In the genomic region with DNA sequence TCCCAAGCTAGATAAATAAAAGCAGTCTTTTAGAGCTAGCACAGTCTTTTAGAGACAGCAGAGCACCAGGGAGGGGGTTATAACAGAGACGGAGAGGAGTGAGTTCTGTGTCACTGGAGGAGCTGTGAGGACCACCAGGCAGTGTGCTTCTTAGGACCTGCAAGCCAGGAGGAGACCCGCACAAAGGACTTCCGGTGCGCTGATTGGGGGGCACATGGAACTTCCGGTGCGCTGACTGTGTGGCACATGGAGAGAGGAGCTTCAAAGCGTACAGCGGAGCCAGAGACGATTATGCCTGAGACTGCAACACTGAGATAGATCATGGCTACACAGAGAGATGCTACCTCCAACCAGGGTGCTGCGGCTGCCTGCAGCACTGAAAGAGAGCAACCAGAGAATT, we compare ENCODE assay signal across 16 mouse cellular contexts. TPM values are rescaled to one million over a fixed set of nuclear protein-coding genes. Genes with fewer than 3 reads are reported as not detected.
DNase-seq lines count a peak whose midpoint lies in the region; ATAC-seq lines count a peak whose summit lies in the region.
"Had no signal": no experiment of that assay in that cellular context is flagged by ENCODE, and none has a peak within 500 bp of the region (broad histone marks: within the 10 kb centered on the region; RNA-seq: fewer than 3 reads in every experiment).

No protein-coding gene starts in this region.

- DNase-seq in ES-CJ7 (ENCODE audit: low read depth, low spot score) (peak; percentile 66), ZHBTc4 (ENCODE audit: low read depth, low spot score) (peak; percentile 55)
- peak; percentile 60 for DNase-seq in midbrain, embryonic 14.5 days
- no peak for DNase-seq in embryo, embryonic 9.5 days (ENCODE audit: extremely low spot score)
- DNase-seq in yolk sac, embryonic 10.5 days (ENCODE audit: low spot score) = no peak
- no peak for DNase-seq in left cerebral cortex, postnatal 25 days (ENCODE audit: low spot score in 2 of 2)
- DNase-seq: adrenal gland, postnatal 36 days; cerebellum, postnatal 36 days; lung, adult 18-20 months; right cerebral cortex, postnatal 14 days; thymus, adult 2 months had no signal

- H3K4me1 ChIP-seq in forebrain, embryonic 13.5 days = peaks cover 8% of the 10 kb centered on the region; the same call in 1 of the 2 replicates
- no peaks in the 10 kb centered on the region for H3K4me1 ChIP-seq in midbrain, embryonic 14.5 days (ENCODE audit: control insufficient read depth, insufficient read depth, low read length)
- no peaks in the 10 kb centered on the region for H3K4me1 ChIP-seq in intestine, embryonic 16.5 days (ENCODE audit: control insufficient read depth, insufficient read depth, low read length)

- ATAC-seq in forebrain, embryonic 13.5 days = peak; percentile 41; the same call in 1 of the 2 replicates
- ATAC-seq in midbrain, embryonic 14.5 days (ENCODE audit: low FRiP score, low TSS enrichment) = no peak
- no peak for ATAC-seq in intestine, embryonic 16.5 days
- ATAC-seq: intestine, postnatal 0 days had no signal

- peak overlapping the region; percentile 26; the same call in 1 of the 2 replicates for H3K9ac ChIP-seq in forebrain, embryonic 13.5 days
- H3K9ac ChIP-seq in midbrain, embryonic 14.5 days (replicated peaks; ENCODE audit: low read length) = no peak overlapping the region
- H3K9ac ChIP-seq in intestine, embryonic 16.5 days (ENCODE audit: low read depth, low read length) = no peak overlapping the region
- H3K9ac ChIP-seq: hindbrain, embryonic 12.5 days had no signal

- 60% methylated on average over 10 of the region's 10 CpGs for WGBS in forebrain, embryonic 13.5 days
- WGBS in midbrain, embryonic 14.5 days = 63% methylated on average over 10 of the region's 10 CpGs
- WGBS in intestine, embryonic 16.5 days = 80% methylated on average over 10 of the region's 10 CpGs

- intact Hi-C loops in left cerebral cortex, postnatal 25 days (cut with DNase I) = no loop called here

- H3K4me2 ChIP-seq in forebrain, embryonic 13.5 days = peak overlapping the region; percentile 14
- H3K4me2 ChIP-seq in midbrain, embryonic 14.5 days (ENCODE audit: low read length) = peak overlapping the region; percentile 27
- H3K4me2 ChIP-seq in intestine, embryonic 16.5 days (ENCODE audit: low read depth, low read length) = no peak overlapping the region
- H3K4me2 ChIP-seq: hindbrain, embryonic 12.5 days had no signal

- no peak overlapping the region for H3K27ac ChIP-seq in forebrain, embryonic 13.5 days
- H3K27ac ChIP-seq in midbrain, embryonic 14.5 days (replicated peaks; ENCODE audit: low read depth, low read length) = peak overlapping the region; percentile 4; the same call in 1 of the 2 replicates
- H3K27ac ChIP-seq in intestine, embryonic 16.5 days (ENCODE audit: low read length) = no peak overlapping the region
- H3K27ac ChIP-seq: hindbrain, embryonic 12.5 days; kidney, postnatal 0 days had no signal

- H3K36me3 ChIP-seq in forebrain, embryonic 13.5 days (ENCODE audit: poor library complexity, severe bottlenecking) = no peaks in the 10 kb centered on the region
- H3K36me3 ChIP-seq in midbrain, embryonic 14.5 days (ENCODE audit: control insufficient read depth, insufficient read depth, low read length) = no peaks in the 10 kb centered on the region
- no peaks in the 10 kb centered on the region for H3K36me3 ChIP-seq in intestine, embryonic 16.5 days (ENCODE audit: control insufficient read depth, insufficient read depth, low read length)
- H3K36me3 ChIP-seq: hindbrain, embryonic 12.5 days had no signal

- no peaks in the 10 kb centered on the region for H3K9me3 ChIP-seq in forebrain, embryonic 13.5 days (replicated peaks)
- H3K9me3 ChIP-seq in midbrain, embryonic 14.5 days (ENCODE audit: control insufficient read depth, low read length) = no peaks in the 10 kb centered on the region
- no peaks in the 10 kb centered on the region for H3K9me3 ChIP-seq in intestine, embryonic 16.5 days (ENCODE audit: control insufficient read depth, low read length)
- H3K9me3 ChIP-seq: hindbrain, embryonic 12.5 days had no signal

- no peaks in the 10 kb centered on the region for H3K27me3 ChIP-seq in forebrain, embryonic 13.5 days
- H3K27me3 ChIP-seq in midbrain, embryonic 14.5 days (ENCODE audit: control insufficient read depth, insufficient read depth, low read length) = no peaks in the 10 kb centered on the region
- no peaks in the 10 kb centered on the region for H3K27me3 ChIP-seq in intestine, embryonic 16.5 days (replicated peaks; ENCODE audit: control insufficient read depth, insufficient read depth, low read length)
- H3K27me3 ChIP-seq: hindbrain, embryonic 12.5 days had no signal

- no peak overlapping the region for H3K4me3 ChIP-seq in forebrain, embryonic 13.5 days
- 0 out of 2 replicates have a peak overlapping the region, but pooled peaks have one; percentile 2 for H3K4me3 ChIP-seq in midbrain, embryonic 14.5 days (replicated peaks; ENCODE audit: low read depth, low read length)
- H3K4me3 ChIP-seq in intestine, embryonic 16.5 days (ENCODE audit: low read length) = no peak overlapping the region
- H3K4me3 ChIP-seq: hindbrain, embryonic 12.5 days had no signal

RNA-seq across cellular contexts. Expression of gene Rpl37a, which starts 53.4 kb away (rescaled TPM):
- 1,396 and 1,648 TPM in 2 replicates for polyA plus RNA-seq in forebrain, embryonic 13.5 days (2015; fragmentation: Nextera tagmentation; extraction: Ambion mirVana)
- polyA plus RNA-seq in midbrain, embryonic 14.5 days (2014; fragmentation: Nextera tagmentation; extraction: Ambion mirVana) = 1,162 and 1,243 TPM in 2 replicates
- polyA plus RNA-seq in intestine, embryonic 16.5 days (2015; fragmentation: Nextera tagmentation; extraction: Ambion mirVana) = 1,552 and 1,622 TPM in 2 replicates
- 100 to 1,000 TPM; 500 to 511 TPM for total RNA-seq in left cerebral cortex, postnatal 25 days (2021)

RNA-seq across cellular contexts. Expression of gene Igfbp2, which starts 59.8 kb away (rescaled TPM):
- polyA plus RNA-seq in forebrain, embryonic 13.5 days (2015; fragmentation: Nextera tagmentation; extraction: Ambion mirVana) = 319 and 349 TPM in 2 replicates
- polyA plus RNA-seq in midbrain, embryonic 14.5 days (2014; fragmentation: Nextera tagmentation; extraction: Ambion mirVana) = 200 and 310 TPM in 2 replicates
- 127 and 139 TPM in 2 replicates for polyA plus RNA-seq in intestine, embryonic 16.5 days (2015; fragmentation: Nextera tagmentation; extraction: Ambion mirVana)
- 10 to 100 TPM; 82.3 to 88.2 TPM for total RNA-seq in left cerebral cortex, postnatal 25 days (2021)

Comparison
In these comparisons a context has a peak if more than half of its experiments do, and no peak if none do; other contexts are left out.
1. DNase-seq: peak in ES-CJ7 (single experiment), ZHBTc4 (single experiment) and midbrain, embryonic 14.5 days (single experiment); none in embryo, embryonic 9.5 days (single experiment), yolk sac, embryonic 10.5 days (single experiment) and left cerebral cortex, postnatal 25 days (0 of 2).